Comparison of ENCODE assay signal across 8 mouse cellular contexts in genomic region chr8:71789031-71789460, GRCm38 (mm10).
DNase-seq lines count a peak whose midpoint lies in the region; ATAC-seq and TF ChIP-seq lines count a peak whose summit lies in the region.
"Not testable (repeated sequence)": the region's sequence is repeated elsewhere in the genome, so short reads cannot be mapped to it uniquely, and the experiment has no call there.

No protein-coding gene starts in this region.

- not testable (repeated sequence) for H3K4me2 ChIP-seq in forebrain, embryonic 16.5 days (ENCODE audit: low read length); liver, embryonic 14.5 days (ENCODE audit: low read depth); midbrain, embryonic 14.5 days (ENCODE audit: low read length); stomach, embryonic 16.5 days (ENCODE audit: low read depth, low read length)

- H3K4me1 ChIP-seq in forebrain, embryonic 16.5 days (replicated peaks; ENCODE audit: control insufficient read depth, insufficient read depth, low read length); liver, embryonic 14.5 days (replicated peaks; ENCODE audit: control insufficient read depth in 2 of 2, insufficient read depth in 2 of 2, low read length in 1 of 2); midbrain, embryonic 14.5 days (ENCODE audit: control insufficient read depth, insufficient read depth, low read length); stomach, embryonic 16.5 days (ENCODE audit: control insufficient read depth, insufficient read depth, low read length): not testable (repeated sequence)

- H3K4me3 ChIP-seq in forebrain, embryonic 16.5 days (replicated peaks; ENCODE audit: low read length); midbrain, embryonic 14.5 days (replicated peaks; ENCODE audit: low read depth, low read length); stomach, embryonic 16.5 days (replicated peaks; ENCODE audit: low read length): not testable (repeated sequence)
- peak overlapping the region in 1 of 2 experiments; percentile 24; a peak in 1 of 4 replicates for H3K4me3 ChIP-seq in liver, embryonic 14.5 days (ENCODE audit: insufficient read depth in 1 of 2, low read depth in 2 of 2, low read length in 2 of 2)

- TF ChIP-seq CTCF in liver, embryonic 14.5 days (IDR thresholded peaks at IDR 0.05; ENCODE audit: low read depth) = peak; percentile 22; the same call in 1 of the 2 replicates

- peak; percentile 32 for DNase-seq in CD4-positive, CD25-positive, alpha-beta regulatory T cell, adult 2 months (ENCODE audit: low read depth, low spot score)
- peak; percentile 1 for DNase-seq in c-Kit-positive CD71-negative TER-119-negative erythroid progenitor cells, embryonic 14.5 days (ENCODE audit: low read depth)
- peak; percentile 19 to 26 for DNase-seq in heart, postnatal 10 days
- peak; percentile 38 for DNase-seq in kidney, adult 18-20 months
- not testable (repeated sequence) for DNase-seq in liver, embryonic 14.5 days (ENCODE audit: low read depth in 3 of 3, low spot score in 3 of 3); midbrain, embryonic 14.5 days

- not testable (repeated sequence) for H3K36me3 ChIP-seq in forebrain, embryonic 16.5 days (ENCODE audit: control insufficient read depth, insufficient read depth); liver, embryonic 14.5 days (replicated peaks; ENCODE audit: control insufficient read depth, insufficient read depth, low read depth); midbrain, embryonic 14.5 days (ENCODE audit: control insufficient read depth, insufficient read depth, low read length); stomach, embryonic 16.5 days (ENCODE audit: control insufficient read depth, insufficient read depth, low read length)

- not testable (repeated sequence) for H3K27me3 ChIP-seq in forebrain, embryonic 16.5 days (replicated peaks; ENCODE audit: control insufficient read depth, insufficient read depth, low read length); liver, embryonic 14.5 days (ENCODE audit: control insufficient read depth, insufficient read depth, low read length); midbrain, embryonic 14.5 days (ENCODE audit: control insufficient read depth, insufficient read depth, low read length); stomach, embryonic 16.5 days (ENCODE audit: control insufficient read depth, insufficient read depth, low read length)

- intact Hi-C loops in heart, postnatal 10 days (cut with DNase I) = not testable (repeated sequence)

- TF ChIP-seq EP300 in liver, embryonic 14.5 days (IDR thresholded peaks at IDR 0.05; ENCODE audit: low read depth) = not testable (repeated sequence)

- 0 out of 2 replicates have a peak, but pooled peaks have one; percentile 38 for ATAC-seq in forebrain, embryonic 16.5 days
- ATAC-seq in liver, embryonic 14.5 days (ENCODE audit: insufficient read depth) = not testable (repeated sequence)
- peak; percentile 24; the same call in 1 of the 2 replicates for ATAC-seq in midbrain, embryonic 14.5 days (ENCODE audit: low FRiP score, low TSS enrichment)
- peak; percentile 21; the same call in 1 of the 2 replicates for ATAC-seq in stomach, embryonic 16.5 days (ENCODE audit: insufficient read depth, low FRiP score)

- WGBS in forebrain, embryonic 16.5 days = 12% methylated on average over 2 of the region's 9 CpGs
- 0% methylated on average over 2 of the region's 9 CpGs for WGBS in liver, embryonic 14.5 days (ENCODE audit: insufficient replicate concordance)
- WGBS in midbrain, embryonic 14.5 days = 0% methylated on average over 2 of the region's 9 CpGs
- WGBS in stomach, embryonic 16.5 days = 8% methylated on average over 4 of the region's 9 CpGs

- H3K9ac ChIP-seq in forebrain, embryonic 16.5 days (replicated peaks; ENCODE audit: low read depth, low read length); liver, embryonic 14.5 days (replicated peaks); midbrain, embryonic 14.5 days (replicated peaks; ENCODE audit: low read length); stomach, embryonic 16.5 days (ENCODE audit: low read length): not testable (repeated sequence)

- not testable (repeated sequence) for H3K27ac ChIP-seq in forebrain, embryonic 16.5 days (ENCODE audit: low read length); liver, embryonic 14.5 days; midbrain, embryonic 14.5 days (replicated peaks; ENCODE audit: low read depth, low read length); stomach, embryonic 16.5 days (ENCODE audit: low read length)

- H3K9me3 ChIP-seq in forebrain, embryonic 16.5 days (ENCODE audit: control insufficient read depth, low read length); liver, embryonic 14.5 days (ENCODE audit: control insufficient read depth, low read length); midbrain, embryonic 14.5 days (ENCODE audit: control insufficient read depth, low read length); stomach, embryonic 16.5 days (replicated peaks; ENCODE audit: control insufficient read depth, low read length): not testable (repeated sequence)
